Mouse (Mus musculus) CD8-positive naive resting alpha-beta T cell, adult 2 months (primary cell): ENCODE results near the gene Reln.

Experiments
- DNase-seq, 2 experiments: peaks; one replicate each; pipeline ENCODE4 v3.0.0; 2022; ENCODE audit warnings: low read depth in 2 of 2, low spot score in 2 of 2

Gene Reln

GRCm38 (mm10) chr5:21936627-21937026 is 407.9 kb downstream of the Reln start:
- DNase-seq: no peak

GRCm38 (mm10) chr5:21936096-21936495 is 408.4 kb downstream of the Reln start:
- DNase-seq: no peak

GRCm38 (mm10) chr5:21934811-21935396 is 409.6 kb downstream of the Reln start:
- no peak for DNase-seq

- no peak for DNase-seq
Observed at GRCm38 (mm10) chr5:21934173-21934698, 410.3 kb downstream of the Reln start.

- DNase-seq: no peak
Observed at GRCm38 (mm10) chr5:21933340-21934075, 411.0 kb downstream of the Reln start.

GRCm38 (mm10) chr5:21931151-21931550 is 413.4 kb downstream of the Reln start:
- no peak for DNase-seq

- DNase-seq: no peak
Observed at GRCm38 (mm10) chr5:21920310-21920709, 424.2 kb downstream of the Reln start.

- no peak for DNase-seq
Observed at GRCm38 (mm10) chr5:21919281-21919780, 425.2 kb downstream of the Reln start.

- DNase-seq: no peak
Observed at GRCm38 (mm10) chr5:21915973-21916372, 428.5 kb downstream of the Reln start.

GRCm38 (mm10) chr5:21914776-21915175 is 429.7 kb downstream of the Reln start:
- no peak for DNase-seq

GRCm38 (mm10) chr5:21912835-21913530 is 431.5 kb downstream of the Reln start:
- DNase-seq: no peak

- no peak for DNase-seq
Observed at GRCm38 (mm10) chr5:21910726-21911125, 433.8 kb downstream of the Reln start.

GRCm38 (mm10) chr5:21909713-21910112 is 434.8 kb downstream of the Reln start:
- no peak for DNase-seq

GRCm38 (mm10) chr5:21901411-21901810 is 443.1 kb downstream of the Reln start:
- DNase-seq: no peak

- no peak for DNase-seq
Observed at GRCm38 (mm10) chr5:21900891-21901290, 443.6 kb downstream of the Reln start.

GRCm38 (mm10) chr5:21898875-21899274 is 445.6 kb downstream of the Reln start:
- DNase-seq: no peak

GRCm38 (mm10) chr5:21896586-21896985 is 447.9 kb downstream of the Reln start:
- no peak for DNase-seq

- DNase-seq: no peak
Observed at GRCm38 (mm10) chr5:21894168-21894567, 450.3 kb downstream of the Reln start.

- no peak for DNase-seq
Observed at GRCm38 (mm10) chr5:21866750-21867149, 477.8 kb downstream of the Reln start.

GRCm38 (mm10) chr5:21866311-21866712 is 478.2 kb downstream of the Reln start:
- DNase-seq: no peak

- no peak for DNase-seq
Observed at GRCm38 (mm10) chr5:21865346-21866107, 479.0 kb downstream of the Reln start, which contains the start of gene Slc26a5. Gene Slc26a5 (minus strand): TSS chr5:21865604.
